ENCODE assay signal across 11 mouse cellular contexts in the genomic region with DNA sequence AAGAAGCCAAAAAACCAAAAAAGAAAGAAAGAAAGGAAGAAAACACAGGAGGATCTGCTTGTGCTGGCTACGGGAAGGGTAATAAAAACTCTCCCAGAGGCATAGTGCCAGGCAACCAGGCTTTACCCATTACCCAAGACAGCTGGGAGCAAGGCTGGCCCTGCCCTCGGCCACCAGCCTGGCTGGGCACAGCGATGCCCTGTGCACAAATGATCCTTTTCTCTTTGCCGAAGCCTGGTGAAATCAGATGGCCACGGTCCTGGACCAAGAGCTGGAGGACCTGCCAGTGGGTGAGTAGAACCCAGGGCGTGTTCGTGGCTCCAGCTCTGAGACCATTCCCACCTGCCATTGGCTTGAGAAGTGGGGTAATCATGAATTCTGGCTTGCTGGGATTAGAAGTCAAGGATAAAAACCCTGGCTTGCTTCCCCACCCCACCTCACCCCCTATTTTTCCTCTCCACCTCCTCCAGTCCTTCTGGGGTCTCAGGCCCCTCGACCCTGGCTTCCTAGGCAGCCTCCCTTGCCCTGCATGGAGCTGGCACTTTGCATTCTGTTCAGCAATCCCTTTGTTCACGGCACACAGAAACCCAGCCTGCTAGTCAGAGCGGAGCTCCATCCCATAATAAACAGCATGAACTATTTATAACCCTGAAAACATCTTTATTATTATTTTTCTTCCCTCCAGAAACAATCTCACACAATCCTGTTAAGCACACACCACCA.
DNase-seq lines count a peak whose midpoint lies in the region; ATAC-seq lines count a peak whose summit lies in the region.
"Had no signal": no experiment of that assay in that cellular context is flagged by ENCODE, and none has a peak within 500 bp of the region (broad histone marks: within the 10 kb centered on the region; RNA-seq: fewer than 3 reads in every experiment).

No protein-coding gene starts in this region.

- H3K27ac ChIP-seq in embryonic facial prominence, embryonic 12.5 days, result peak overlapping the region; percentile 57; the same call in 1 of the 2 replicates
- H3K27ac ChIP-seq in hindbrain, embryonic 11.5 days (ENCODE audit: low read depth, low read length), result peak overlapping the region; percentile 91
- H3K27ac ChIP-seq in neural tube, embryonic 12.5 days, result peak overlapping the region; percentile 86
- H3K27ac ChIP-seq in liver, embryonic 12.5 days, result no peak overlapping the region
- H3K27ac ChIP-seq: macrophage had no signal

- no peaks in the 10 kb centered on the region for H3K9me3 ChIP-seq in embryonic facial prominence, embryonic 12.5 days
- H3K9me3 ChIP-seq in hindbrain, embryonic 11.5 days (ENCODE audit: control insufficient read depth, low read length), result no peaks in the 10 kb centered on the region
- no peaks in the 10 kb centered on the region for H3K9me3 ChIP-seq in neural tube, embryonic 12.5 days
- no peaks in the 10 kb centered on the region for H3K9me3 ChIP-seq in liver, embryonic 12.5 days (replicated peaks)

- 73% methylated on average over 10 of the region's 10 CpGs for WGBS in embryonic facial prominence, embryonic 12.5 days
- WGBS in hindbrain, embryonic 11.5 days, result 73% methylated on average over 10 of the region's 10 CpGs
- 51% methylated on average over 10 of the region's 10 CpGs for WGBS in neural tube, embryonic 12.5 days
- WGBS in liver, embryonic 12.5 days (ENCODE audit: insufficient replicate concordance), result 71% methylated on average over 10 of the region's 10 CpGs

- ATAC-seq in embryonic facial prominence, embryonic 12.5 days (ENCODE audit: insufficient number of reproducible peaks, insufficient read depth, low FRiP score, low TSS enrichment), result no peak
- peak; percentile 41; the same call in 1 of the 2 replicates for ATAC-seq in hindbrain, embryonic 11.5 days (ENCODE audit: low FRiP score)
- ATAC-seq in neural tube, embryonic 12.5 days (ENCODE audit: low FRiP score, low read depth), result peak; percentile 52
- ATAC-seq in monocyte, adult 5-6 weeks (replicated peaks; ENCODE audit: insufficient number of reproducible peaks, low FRiP score, low TSS enrichment, poor library complexity, severe bottlenecking), result no peak
- no peak for ATAC-seq in liver, embryonic 12.5 days

- peaks cover 29% of the 10 kb centered on the region for H3K4me1 ChIP-seq in embryonic facial prominence, embryonic 12.5 days
- H3K4me1 ChIP-seq in hindbrain, embryonic 11.5 days (replicated peaks; ENCODE audit: control insufficient read depth, insufficient read depth, low read length), result peaks cover 15% of the 10 kb centered on the region
- peaks cover 53% of the 10 kb centered on the region for H3K4me1 ChIP-seq in neural tube, embryonic 12.5 days
- H3K4me1 ChIP-seq in liver, embryonic 12.5 days, result no peaks in the 10 kb centered on the region

- DNase-seq in layer of hippocampus, adult 9-10 months (ENCODE audit: low spot score), result peak; percentile 42
- DNase-seq in layer of hippocampus, postnatal 36 days, result no peak
- no peak for DNase-seq in hindbrain, embryonic 11.5 days (ENCODE audit: low spot score)
- DNase-seq in adipocyte (ENCODE audit: low spot score), result no peak
- DNase-seq: B cell, adult 2 months; heart, postnatal 36 days had no signal

- H3K27me3 ChIP-seq in embryonic facial prominence, embryonic 12.5 days, result no peaks in the 10 kb centered on the region
- no peaks in the 10 kb centered on the region for H3K27me3 ChIP-seq in hindbrain, embryonic 11.5 days (ENCODE audit: control insufficient read depth, insufficient read depth, low read length)
- H3K27me3 ChIP-seq in neural tube, embryonic 12.5 days (replicated peaks), result no peaks in the 10 kb centered on the region
- no peaks in the 10 kb centered on the region for H3K27me3 ChIP-seq in liver, embryonic 12.5 days (replicated peaks)

- H3K4me2 ChIP-seq in embryonic facial prominence, embryonic 12.5 days (replicated peaks), result no peak overlapping the region
- H3K4me2 ChIP-seq in hindbrain, embryonic 11.5 days (replicated peaks; ENCODE audit: low read depth, low read length), result no peak overlapping the region
- H3K4me2 ChIP-seq in neural tube, embryonic 12.5 days (replicated peaks), result peak overlapping the region; percentile 5
- H3K4me2 ChIP-seq in liver, embryonic 12.5 days, result no peak overlapping the region

- H3K4me3 ChIP-seq in embryonic facial prominence, embryonic 12.5 days, result no peak overlapping the region
- no peak overlapping the region for H3K4me3 ChIP-seq in hindbrain, embryonic 11.5 days (ENCODE audit: low read depth, low read length)
- no peak overlapping the region for H3K4me3 ChIP-seq in neural tube, embryonic 12.5 days
- H3K4me3 ChIP-seq in liver, embryonic 12.5 days, result no peak overlapping the region

- H3K36me3 ChIP-seq in embryonic facial prominence, embryonic 12.5 days, result no peaks in the 10 kb centered on the region
- no peaks in the 10 kb centered on the region for H3K36me3 ChIP-seq in hindbrain, embryonic 11.5 days (ENCODE audit: control insufficient read depth, insufficient read depth, low read length)
- H3K36me3 ChIP-seq in neural tube, embryonic 12.5 days, result no peaks in the 10 kb centered on the region
- no peaks in the 10 kb centered on the region for H3K36me3 ChIP-seq in liver, embryonic 12.5 days

- no peak overlapping the region for H3K9ac ChIP-seq in embryonic facial prominence, embryonic 12.5 days
- H3K9ac ChIP-seq in hindbrain, embryonic 11.5 days (ENCODE audit: low read depth, low read length), result peak overlapping the region; percentile 50
- peak overlapping the region; percentile 30; the same call in 1 of the 2 replicates for H3K9ac ChIP-seq in neural tube, embryonic 12.5 days
- no peak overlapping the region for H3K9ac ChIP-seq in liver, embryonic 12.5 days

Comparison
In these comparisons a context has a peak if more than half of its experiments do, and no peak if none do; other contexts are left out.
1. ATAC-seq: peak in hindbrain, embryonic 11.5 days (single experiment) and neural tube, embryonic 12.5 days (single experiment); none in embryonic facial prominence, embryonic 12.5 days (single experiment), monocyte, adult 5-6 weeks (single experiment) and liver, embryonic 12.5 days (single experiment).
2. H3K9ac ChIP-seq: peak in hindbrain, embryonic 11.5 days (single experiment) and neural tube, embryonic 12.5 days (single experiment); none in embryonic facial prominence, embryonic 12.5 days (single experiment) and liver, embryonic 12.5 days (single experiment).